Mouse (Mus musculus): Measurements from ENCODE around the gene Zscan4c. TPM values are rescaled to one million over a fixed set of nuclear protein-coding genes. Genes with fewer than 3 reads are reported as not detected.

The Zscan4c gene
- not detected in 2 replicates for polyA plus RNA-seq (2012; rRNA removed)

GRCm38 (mm10) chr7:11005445-11005844 lies at the start of gene Zscan4c:
Gene Zscan4c (plus strand): TSS chr7:11005745.

Other genes starting within 250 kb of the Zscan4c start
- gene Zscan4b, start 100.7 kb upstream of the Zscan4c start, polyA plus RNA-seq (2012; rRNA removed): not detected in 2 replicates
- gene Zscan4-ps1, start 63.9 kb downstream of the Zscan4c start, polyA plus RNA-seq (2012; rRNA removed): not detected in 2 replicates
- gene Zscan4d, start 160.4 kb downstream of the Zscan4c start, polyA plus RNA-seq (2012; rRNA removed): not detected in 2 replicates

Measured in stomach, adult 2 months (tissue).